Mouse (Mus musculus) embryo, embryonic 10.5 days (tissue): ENCODE measurements around the gene Gm10722.
A peak's percentile ranks its signal among the peaks of the same experiment; 100 is the strongest.
"Not testable (repeated sequence)": the region's sequence is repeated elsewhere in the genome, so short reads cannot be mapped to it uniquely, and the experiment has no call there.

Source experiments
- DNase-seq: peaks from one replicate; pipeline ENCODE4 v3.0.0-alpha.2; 2015; ENCODE audit warnings: low spot score

Gm10722 gene

DNA sequence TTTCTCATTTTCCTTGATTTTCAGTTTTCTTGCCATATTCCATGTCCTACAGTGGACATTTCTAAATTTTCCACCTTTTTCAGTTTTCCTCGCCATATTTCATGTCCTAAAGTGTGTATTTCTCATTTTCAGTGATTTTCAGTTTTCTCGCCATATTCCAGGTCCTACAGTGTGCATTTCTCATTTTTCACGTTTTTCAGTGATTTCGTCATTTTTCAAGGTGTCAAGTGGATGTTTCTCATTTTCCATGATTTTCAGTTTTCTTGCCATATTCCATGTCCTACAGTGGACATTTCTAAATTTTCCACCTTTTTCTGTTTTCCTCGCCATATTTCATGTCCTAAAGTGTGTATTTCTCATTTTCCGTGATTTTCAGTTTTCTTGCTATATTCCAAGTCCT lies 24.9 kb downstream of the Gm10722 start:
- not testable (repeated sequence) for DNase-seq

GRCm38 (mm10) chr9:3026136-3026535 lies 25.4 kb downstream of the Gm10722 start:
- not testable (repeated sequence) for DNase-seq

DNA sequence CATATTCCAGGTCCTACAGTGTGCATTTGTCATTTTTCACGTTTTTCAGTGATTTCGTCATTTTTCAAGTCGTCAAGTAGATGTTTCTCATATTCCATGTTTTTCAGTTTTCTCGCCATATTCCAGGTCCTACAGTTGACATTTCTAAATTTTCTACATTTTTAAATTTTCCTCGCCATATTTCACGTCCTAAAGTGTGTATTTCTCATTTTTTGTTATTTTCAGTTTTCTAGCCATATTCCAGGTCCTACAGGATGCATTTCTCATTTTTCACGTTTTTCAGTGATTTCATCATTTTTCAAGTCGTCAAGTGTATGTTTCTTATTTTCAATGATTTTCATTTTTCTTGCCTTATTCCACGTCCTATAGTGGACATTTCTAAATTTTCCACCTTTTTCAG lies 26.0 kb downstream of the Gm10722 start:
- not testable (repeated sequence) for DNase-seq

DNA sequence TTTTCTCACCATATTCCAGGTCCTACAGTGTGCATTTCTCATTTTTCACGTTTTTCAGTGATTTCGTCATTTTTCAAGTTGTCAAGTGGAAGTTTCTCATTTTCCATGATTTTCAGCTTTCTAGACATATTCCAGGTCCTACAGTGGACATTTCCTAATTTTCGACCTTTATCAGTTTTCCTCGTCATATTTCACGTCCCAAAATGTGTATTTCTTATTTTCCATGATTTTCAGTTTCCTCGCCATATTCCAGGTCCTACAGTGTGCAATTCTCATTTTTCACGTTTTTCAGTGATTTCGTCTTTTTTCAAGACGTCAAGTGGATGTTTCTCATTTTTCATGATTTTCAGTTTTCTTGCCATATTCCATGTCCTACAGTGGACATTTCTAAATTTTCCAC lies 26.5 kb downstream of the Gm10722 start:
- DNase-seq: peak; percentile 70

GRCm38 (mm10) chr9:3029276-3030000 lies 28.7 kb downstream of the Gm10722 start:
- DNase-seq: not testable (repeated sequence)

- DNase-seq: peak; percentile 94
These were observed 30.1 kb downstream of the Gm10722 start for GRCm38 (mm10) chr9:3030677-3031318.

- DNase-seq: not testable (repeated sequence)
These were observed 33.6 kb downstream of the Gm10722 start, which contains the start of gene Gm17535 for GRCm38 (mm10) chr9:3034299-3034698. Gene Gm17535 (plus strand): TSS chr9:3034599.

- DNase-seq: not testable (repeated sequence)
These were observed 35.9 kb downstream of the Gm10722 start, which contains the start of gene Gm10715 for GRCm38 (mm10) chr9:3036577-3036976. Gene Gm10715 (plus strand): TSS chr9:3036877.

DNA sequence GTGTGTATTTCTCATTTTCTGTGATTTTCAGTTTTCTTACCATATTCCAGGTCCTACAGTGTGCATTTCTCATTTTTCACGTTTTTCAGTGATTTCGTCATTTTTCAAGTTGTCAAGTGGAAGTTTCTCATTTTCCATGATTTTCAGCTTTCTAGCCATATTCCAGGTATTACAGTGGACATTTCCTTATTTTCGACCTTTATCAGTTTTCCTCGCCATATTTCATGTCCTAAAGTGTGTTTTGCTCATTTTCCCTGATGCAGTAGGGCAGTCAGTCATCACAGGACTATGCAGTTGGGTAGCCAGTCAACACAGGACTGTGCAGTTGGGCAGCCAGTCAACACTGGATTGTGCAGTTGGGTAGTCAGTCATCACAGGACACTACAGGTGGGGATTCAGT lies 37.4 kb downstream of the Gm10722 start:
- peak; percentile 10 for DNase-seq
